Mouse (Mus musculus): ENCODE measurements around the gene Strip2.

GRCm38 (mm10) chr6:29961081-29961480, 44.3 kb downstream of the Strip2 start:
- TF ChIP-seq CTCF (IDR thresholded peaks at IDR 0.05; ENCODE audit: low read depth, low read length) (no peak), POLR2A (IDR thresholded peaks at IDR 0.05; ENCODE audit: insufficient read depth, low read length) (no peak), EP300 (IDR thresholded peaks at IDR 0.05; ENCODE audit: insufficient read depth, low read depth, low read length) (no peak)

Data from ES-Bruce4 (cell line).